In the genomic region with DNA sequence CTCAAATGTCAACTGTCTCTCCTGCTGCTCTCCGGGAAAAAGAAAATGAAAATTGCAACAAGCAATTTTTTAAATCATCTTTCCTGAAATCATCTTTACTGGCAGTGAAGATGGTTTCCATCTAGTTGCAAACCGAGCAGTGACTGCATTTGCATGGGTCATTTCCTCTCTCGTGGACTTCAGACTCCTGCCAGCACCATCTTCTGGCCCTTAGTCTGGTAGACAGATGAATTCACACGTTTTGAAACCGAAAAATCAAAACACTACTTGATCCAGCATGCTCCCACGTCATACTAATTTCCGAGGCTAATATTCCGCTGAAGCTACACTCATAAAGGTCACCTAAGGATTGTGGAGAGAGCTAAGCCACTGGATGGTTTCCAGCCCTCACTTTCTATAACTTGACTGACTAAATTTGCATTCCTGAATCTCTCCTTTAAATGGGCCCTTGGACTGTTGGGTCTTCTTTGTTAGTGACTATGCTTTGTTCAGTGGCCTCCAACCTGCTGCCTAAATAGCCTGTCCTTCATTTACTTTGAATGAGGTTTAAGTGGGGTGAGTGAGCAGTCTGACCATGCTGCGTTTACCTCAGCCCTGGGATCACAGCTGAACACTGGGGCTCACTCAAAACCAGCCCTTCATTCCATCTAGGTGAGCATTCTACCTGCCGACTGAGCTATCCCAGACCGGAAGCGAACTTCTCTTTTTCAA, we compare ENCODE assay signal across 7 mouse cellular contexts. TPM values are rescaled to one million over a fixed set of nuclear protein-coding genes. Genes with fewer than 3 reads are reported as not detected.
A peak's percentile ranks its signal among the peaks of the same experiment; 100 is the strongest.
DNase-seq lines count a peak whose midpoint lies in the region; ATAC-seq and TF ChIP-seq lines count a peak whose summit lies in the region.

No protein-coding gene starts in this region.

- TF ChIP-seq RAD21 in CH12.LX (IDR thresholded peaks at IDR 0.05; ENCODE audit: low read depth, low read length): no peak; the same call in 1 of the 2 replicates

- TF ChIP-seq EP300 in CH12.LX (IDR thresholded peaks at IDR 0.05; ENCODE audit: low read length): peak; percentile 33; the same call in 1 of the 2 replicates

- no peaks in the 10 kb centered on the region for H3K9me3 ChIP-seq in CH12.LX (replicated peaks; ENCODE audit: low read length)
- H3K9me3 ChIP-seq in heart, embryonic 13.5 days: no peaks in the 10 kb centered on the region
- H3K9me3 ChIP-seq in midbrain, embryonic 15.5 days: no peaks in the 10 kb centered on the region

- TF ChIP-seq CTCF in CH12.LX (conservative IDR thresholded peaks at IDR 0.05 in 1 of 2, IDR thresholded peaks at IDR 0.05 in 1 of 2; ENCODE audit: low read depth in 2 of 2, low read length in 2 of 2): no peak
- no peak for TF ChIP-seq CTCF in bone marrow, adult 2 months (IDR thresholded peaks at IDR 0.05; ENCODE audit: control insufficient read depth, insufficient read depth, low read length)

- peak overlapping the region; percentile 82; the same call in 1 of the 2 replicates for H3K9ac ChIP-seq in CH12.LX (ENCODE audit: insufficient read depth, low read depth)
- H3K9ac ChIP-seq in heart, embryonic 13.5 days: peak overlapping the region; percentile 93
- H3K9ac ChIP-seq in midbrain, embryonic 15.5 days: peak overlapping the region; percentile 91

- peaks cover 7 to 32% of the 10 kb centered on the region in 2 experiments for H3K4me1 ChIP-seq in CH12.LX (ENCODE audit: control insufficient read depth in 1 of 2, insufficient read depth in 2 of 2)
- H3K4me1 ChIP-seq in bone marrow, adult 2 months (ENCODE audit: control insufficient read depth, insufficient read depth, low read length): no peaks in the 10 kb centered on the region
- peaks cover 25% of the 10 kb centered on the region for H3K4me1 ChIP-seq in heart, embryonic 13.5 days
- H3K4me1 ChIP-seq in midbrain, embryonic 15.5 days: peaks cover 24% of the 10 kb centered on the region

- in situ Hi-C loops in CH12.LX (cut with MboI; ENCODE audit: low pct_ligation_motif_present, low pct_unique_long_range_greater_than_20kb, low sequenced_read_pairs): no loop called here

- H3K79me2 ChIP-seq in CH12.LX (replicated peaks; ENCODE audit: control insufficient read depth, extremely low read depth, insufficient read depth, poor library complexity, severe bottlenecking): no peaks in the 10 kb centered on the region

- peak overlapping the region in 1 of 3 experiments; percentile 95 for H3K4me3 ChIP-seq in CH12.LX (replicated peaks in 1 of 3; ENCODE audit: low read depth in 2 of 3, low read length in 2 of 3, poor library complexity in 1 of 3)
- H3K4me3 ChIP-seq in bone marrow, adult 2 months (replicated peaks; ENCODE audit: control insufficient read depth, low read depth, low read length): peak overlapping the region; percentile 49
- H3K4me3 ChIP-seq in heart, embryonic 13.5 days: peak overlapping the region; percentile 87
- peak overlapping the region; percentile 94 for H3K4me3 ChIP-seq in midbrain, embryonic 15.5 days

- ATAC-seq in heart, embryonic 13.5 days (ENCODE audit: extremely low read depth, insufficient number of reproducible peaks, low FRiP score, low TSS enrichment): no peak
- no peak for ATAC-seq in midbrain, embryonic 15.5 days (replicated peaks)

- H3K36me3 ChIP-seq in CH12.LX (replicated peaks in 1 of 2; ENCODE audit: control insufficient read depth in 1 of 2, insufficient read depth in 1 of 2, low read length in 1 of 2): no peaks in the 10 kb centered on the region
- no peaks in the 10 kb centered on the region for H3K36me3 ChIP-seq in heart, embryonic 13.5 days
- no peaks in the 10 kb centered on the region for H3K36me3 ChIP-seq in midbrain, embryonic 15.5 days (replicated peaks)

- WGBS in bone marrow, adult 2 months: 26% methylated on average over 12 of the region's 12 CpGs
- 44% methylated on average over 12 of the region's 12 CpGs for WGBS in heart, embryonic 13.5 days
- WGBS in midbrain, embryonic 15.5 days: 13% methylated on average over 12 of the region's 12 CpGs

- no peak for TF ChIP-seq POLR2A in CH12.LX (IDR thresholded peaks at IDR 0.05; ENCODE audit: low read depth, low read length)
- TF ChIP-seq POLR2A in bone marrow, adult 2 months (IDR thresholded peaks at IDR 0.05; ENCODE audit: borderline replicate concordance, control insufficient read depth, low read depth, low read length): no peak

- H3K27ac ChIP-seq in CH12.LX (ENCODE audit: insufficient read depth, low read depth): no peak overlapping the region
- peak overlapping the region; percentile 79 for H3K27ac ChIP-seq in bone marrow, adult 2 months (ENCODE audit: control insufficient read depth, insufficient read depth, low read depth, low read length, poor library complexity)
- H3K27ac ChIP-seq in heart, embryonic 13.5 days (replicated peaks): peak overlapping the region; percentile 78; the same call in 1 of the 2 replicates
- peak overlapping the region; percentile 91 for H3K27ac ChIP-seq in midbrain, embryonic 15.5 days

- H3K27me3 ChIP-seq in CH12.LX (replicated peaks): no peaks in the 10 kb centered on the region
- peaks cover 3% of the 10 kb centered on the region; the same call in 1 of the 2 replicates for H3K27me3 ChIP-seq in heart, embryonic 13.5 days (replicated peaks)
- H3K27me3 ChIP-seq in midbrain, embryonic 15.5 days (replicated peaks): no peaks in the 10 kb centered on the region

- DNase-seq in CH12.LX (ENCODE audit: extremely low read depth): no peak
- peak; percentile 45 for DNase-seq in kidney, postnatal 10 days
- DNase-seq in layer of hippocampus, adult 9-10 months (ENCODE audit: low spot score): no peak
- DNase-seq in urinary bladder, postnatal 4 days (ENCODE audit: low spot score in 2 of 2): no peak

- H3K4me2 ChIP-seq in CH12.LX (ENCODE audit: insufficient read depth, low read depth, poor library complexity, severe bottlenecking): peak overlapping the region; percentile 91
- H3K4me2 ChIP-seq in heart, embryonic 13.5 days: peak overlapping the region; percentile 98
- H3K4me2 ChIP-seq in midbrain, embryonic 15.5 days: peak overlapping the region; percentile 98

- dilution Hi-C loops in CH12.LX (cut with MboI; ENCODE audit: extremely low pct_ligation_motif_present, extremely low pct_unique_long_range_greater_than_20kb, low sequenced_read_pairs): no loop called here

TF ChIP-seq in CH12.LX, 34 proteins besides CTCF, POLR2A, EP300 and RAD21:
- peak; percentile 26 for TF ChIP-seq ETS1 (conservative IDR thresholded peaks at IDR 0.05; ENCODE audit: low read depth, low read length)
- TF ChIP-seq SIN3A (IDR thresholded peaks at IDR 0.05; ENCODE audit: low read length): 0 out of 2 replicates have a peak, but pooled peaks have one; percentile 17
- peak; percentile 47; the same call in 1 of the 2 replicates for TF ChIP-seq IRF4 (IDR thresholded peaks at IDR 0.05; ENCODE audit: low read depth, low read length)
- TF ChIP-seq TBP (conservative IDR thresholded peaks at IDR 0.05; ENCODE audit: low read depth, low read length): no peak
- TF ChIP-seq BHLHE40 (IDR thresholded peaks at IDR 0.05; ENCODE audit: low read depth, low read length): peak; percentile 81
- peak; percentile 5; the same call in 1 of the 2 replicates for TF ChIP-seq MXI1 (IDR thresholded peaks at IDR 0.05; ENCODE audit: low read depth, low read length)
- no peak for TF ChIP-seq ZKSCAN1 (IDR thresholded peaks at IDR 0.05; ENCODE audit: borderline replicate concordance, low read depth, low read length)
- TF ChIP-seq MYC (IDR thresholded peaks at IDR 0.05; ENCODE audit: low read depth, low read length): no peak
TF ChIP-seq in CH12.LX: peak in this region for 5.

RNA-seq across cellular contexts. Expression of gene Dgkh, which starts 0.9 kb away (rescaled TPM):
- total RNA-seq in CH12.LX (2012; rRNA removed) (2.4 and 2.7 TPM in 2 replicates), CH12.LX (2014; rRNA removed) (0.83 and 1.1 TPM in 2 replicates)
- 2.9 and 3.3 TPM in 2 replicates for polyA plus RNA-seq in CH12.LX (2012; ENCODE audit: insufficient read length, low read depth)
- 1.0 and 6.9 TPM in 2 replicates for polyA plus RNA-seq in bone marrow, adult 2 months (2011; ENCODE audit: insufficient read depth, insufficient read length, low replicate concordance, missing spikeins)
- 1.2 and 1.5 TPM in 2 replicates for polyA plus RNA-seq in heart, embryonic 13.5 days (2015; fragmentation: Nextera tagmentation; extraction: Ambion mirVana)
- polyA plus RNA-seq in midbrain, embryonic 15.5 days (2015; fragmentation: Nextera tagmentation; extraction: Ambion mirVana): 2.8 and 3.1 TPM in 2 replicates
